Mouse (Mus musculus) stomach, postnatal 0 days (tissue): Measurements from ENCODE around the gene Aaas. TPM values are rescaled to one million over a fixed set of nuclear protein-coding genes. Genes with fewer than 3 reads are reported as not detected.
A peak's percentile ranks its signal among the peaks of the same experiment; 100 is the strongest.

Experiments
- ATAC-seq: fragments of 200-750 bp; cut with Nextera tagmentation; 2 replicates; pipeline ENCODE4 v1.8.0; 2017; ENCODE audit not compliant: low FRiP score, low TSS enrichment
- DNase-seq: peaks from one replicate; pipeline ENCODE4 v3.0.0-alpha.2; 2016; ENCODE audit warnings: low spot score
- H3K27ac ChIP-seq: fragments of 300-500 bp; sonication (generic); replicated peaks from 2 replicates; pipeline ENCODE4 v1.5.1; 2014; ENCODE audit warnings: mild to moderate bottlenecking, control low read depth
- H3K27me3 ChIP-seq: fragments of 300-500 bp; sonication (generic); 2 replicates; pipeline ENCODE4 v1.6.1; 2014; ENCODE audit warnings: low read length; ENCODE audit not compliant: control insufficient read depth, insufficient read depth
- H3K36me3 ChIP-seq: fragments of 300-500 bp; sonication (generic); 2 replicates; pipeline ENCODE4 v1.6.1; 2014; ENCODE audit warnings: low read length, mixed read lengths; ENCODE audit not compliant: control insufficient read depth, insufficient read depth
- H3K4me1 ChIP-seq: fragments of 300-500 bp; sonication (generic); replicated peaks from 2 replicates; pipeline ENCODE4 v1.6.1; 2014; ENCODE audit warnings: antibody characterized with exemption; ENCODE audit not compliant: control insufficient read depth, insufficient read depth
- H3K4me2 ChIP-seq: fragments of 300-500 bp; sonication (generic); replicated peaks from 2 replicates; pipeline ENCODE4 v1.6.1; 2014; ENCODE audit warnings: low read depth, mild to moderate bottlenecking, control low read depth, moderate library complexity
- H3K4me3 ChIP-seq: fragments of 300-500 bp; sonication (generic); 2 replicates; pipeline ENCODE4 v1.5.1; 2014; ENCODE audit warnings: low read depth, low read length, control low read depth
- H3K9ac ChIP-seq: fragments of 300-500 bp; sonication (generic); 2 replicates; pipeline ENCODE4 v1.6.1; 2014; ENCODE audit warnings: mild to moderate bottlenecking, low read length, control low read depth, mixed read lengths
- H3K9me3 ChIP-seq: fragments of 300-500 bp; sonication (generic); 2 replicates; pipeline ENCODE4 v1.6.1; 2016; ENCODE audit warnings: low read length; ENCODE audit not compliant: control insufficient read depth
- CTCF ChIP-seq: IDR thresholded peaks from 2 replicates; pipeline ENCODE4 v1.5.1; 2016; ENCODE audit warnings: antibody characterized with exemption, low read depth, mild to moderate bottlenecking, moderate library complexity
- EP300 ChIP-seq: optimal IDR thresholded peaks from 2 replicates; pipeline ENCODE3; 2016; ENCODE audit warnings: antibody characterized with exemption
- WGBS: fragments of 180-500 bp; shearing (Covaris S2); extraction: QIAGEN DNeasy Blood & Tissue Kit; methylation state at CpG from one replicate; pipeline ENCODE4 v1.1.7; 2014; 5-methylcytosine and 5-hydroxymethylcytosine counted together
- polyA plus RNA-seq: library from polyadenylated mRNA; unstranded; fragments of >200 nt; fragmentation: Nextera tagmentation; extraction: Ambion mirVana; gene quantifications from 2 replicates; pipeline ENCODE4 v1.2.1, GENCODE M21; 2015

Aaas gene
- polyA plus RNA-seq, result 21.1 and 21.7 TPM in 2 replicates

GRCm38 (mm10) chr15:102350138-102350941 lies at the start of gene Aaas:
Gene Aaas (minus strand): TSS chr15:102350771.
- Histone ChIP-seq H3K36me3 (0 out of 2 replicates have a peak, but pooled peaks cover 2% of the 10 kb centered on the region), H3K9ac (peak within 1 kb of the TSS; percentile 77), H3K4me1 (no peaks in the 10 kb centered on the region; the same call in 1 of the 2 replicates), H3K9me3 (no peaks in the 10 kb centered on the region), H3K27me3 (no peaks in the 10 kb centered on the region), H3K4me2 (peak within 1 kb of the TSS; percentile 89), H3K27ac (peak within 1 kb of the TSS; percentile 67), H3K4me3 (peak within 1 kb of the TSS; percentile 69)
- ATAC-seq (peak; percentile 90), DNase-seq (peak; percentile 97)
- under 1% methylated on average over 56 of the region's 56 CpGs for WGBS
- peak; percentile 88 for TF ChIP-seq CTCF
- no peak for TF ChIP-seq EP300

GRCm38 (mm10) chr15:102399229-102400221 lies 49.0 kb upstream of the Aaas start:
- Histone ChIP-seq H3K4me2 (peak overlapping the region; percentile 63), H3K4me1 (no peaks in the 10 kb centered on the region), H3K27me3 (no peaks in the 10 kb centered on the region), H3K27ac (peak overlapping the region; percentile 94), H3K9ac (peak overlapping the region; percentile 66), H3K9me3 (no peaks in the 10 kb centered on the region), H3K4me3 (peak overlapping the region; percentile 31), H3K36me3 (no peaks in the 10 kb centered on the region)
- peak; percentile 22 for TF ChIP-seq EP300
- no peak for TF ChIP-seq CTCF
- ATAC-seq (peak; percentile 86), DNase-seq (peak; percentile 92)
- WGBS, result 1% methylated on average over 34 of the region's 34 CpGs

- Histone ChIP-seq H3K9ac (no peak overlapping the region), H3K4me1 (no peaks in the 10 kb centered on the region), H3K27ac (peak overlapping the region; percentile 94), H3K9me3 (no peaks in the 10 kb centered on the region), H3K27me3 (no peaks in the 10 kb centered on the region), H3K36me3 (no peaks in the 10 kb centered on the region), H3K4me2 (peak overlapping the region; percentile 63), H3K4me3 (no peak overlapping the region)
- TF ChIP-seq EP300 (no peak), CTCF (no peak)
- ATAC-seq (no peak), DNase-seq (no peak)
- WGBS, result 32% methylated on average over 5 of the region's 5 CpGs
These were observed 48.1 kb upstream of the Aaas start for GRCm38 (mm10) chr15:102398629-102399028.

GRCm38 (mm10) chr15:102395061-102395460 lies 44.5 kb upstream of the Aaas start:
- WGBS, result 11% methylated on average over 3 of the region's 3 CpGs
- Histone ChIP-seq H3K9me3 (no peaks in the 10 kb centered on the region), H3K27me3 (no peaks in the 10 kb centered on the region), H3K4me3 (no peak overlapping the region), H3K9ac (no peak overlapping the region), H3K4me2 (no peak overlapping the region), H3K4me1 (no peaks in the 10 kb centered on the region), H3K27ac (peak overlapping the region; percentile 81), H3K36me3 (no peaks in the 10 kb centered on the region)
- peak; percentile 78 for ATAC-seq
- peak; percentile 69 for DNase-seq
- TF ChIP-seq CTCF, result no peak
- no peak for TF ChIP-seq EP300

GRCm38 (mm10) chr15:102393584-102394014 lies 43.0 kb upstream of the Aaas start:
- H3K36me3 ChIP-seq, result no peaks in the 10 kb centered on the region
- TF ChIP-seq CTCF, result no peak
- TF ChIP-seq EP300, result no peak
- no peaks in the 10 kb centered on the region for H3K4me1 ChIP-seq
- no peak overlapping the region for H3K4me3 ChIP-seq
- H3K27ac ChIP-seq, result peak overlapping the region; percentile 81
- DNase-seq (no peak), ATAC-seq (peak; percentile 57)
- H3K9me3 ChIP-seq, result no peaks in the 10 kb centered on the region
- H3K9ac ChIP-seq, result no peak overlapping the region
- H3K4me2 ChIP-seq, result no peak overlapping the region
- no peaks in the 10 kb centered on the region for H3K27me3 ChIP-seq
